Mouse (Mus musculus) stomach, embryonic 16.5 days (tissue): ENCODE measurements at regions not wholly inside any gene's neighbourhood (a gene's known extent, or its start where the extent isn't known, plus 50 kb on each side); places are given as distances from the start of the nearest gene placed in this dataset.

Experiments used
- ATAC-seq: fragments of 200-750 bp; cut with Nextera tagmentation; 2 replicates; pipeline ENCODE4 v1.8.0; 2017; ENCODE audit warnings: moderate number of reproducible peaks, moderate TSS enrichment; ENCODE audit not compliant: insufficient read depth, low FRiP score
- H3K27ac ChIP-seq: fragments of 300-500 bp; sonication (generic); 2 replicates; pipeline ENCODE4 v1.5.1; 2014; ENCODE audit warnings: low read length
- H3K27me3 ChIP-seq: fragments of 300-500 bp; sonication (generic); 2 replicates; pipeline ENCODE4 v1.6.1; 2014; ENCODE audit warnings: low read length, control low read depth, mixed read lengths; ENCODE audit not compliant: control insufficient read depth, insufficient read depth
- H3K36me3 ChIP-seq: fragments of 300-500 bp; sonication (generic); 2 replicates; pipeline ENCODE4 v1.6.1; 2014; ENCODE audit warnings: low read length; ENCODE audit not compliant: control insufficient read depth, insufficient read depth
- H3K4me1 ChIP-seq: fragments of 300-500 bp; sonication (generic); 2 replicates; pipeline ENCODE4 v1.6.1; 2014; ENCODE audit warnings: low read length, control low read depth, mixed read lengths; ENCODE audit not compliant: control insufficient read depth, insufficient read depth
- H3K4me2 ChIP-seq: fragments of 300-500 bp; sonication (generic); 2 replicates; pipeline ENCODE4 v1.6.1; 2014; ENCODE audit warnings: low read depth, low read length, mixed read lengths
- H3K4me3 ChIP-seq: fragments of 300-500 bp; sonication (generic); replicated peaks from 2 replicates; pipeline ENCODE4 v1.5.1; 2014; ENCODE audit warnings: mild to moderate bottlenecking, low read length
- H3K9ac ChIP-seq: fragments of 300-500 bp; sonication (generic); 2 replicates; pipeline ENCODE4 v1.6.1; 2014; ENCODE audit warnings: low read length
- H3K9me3 ChIP-seq: fragments of 300-500 bp; sonication (generic); replicated peaks from 2 replicates; pipeline ENCODE4 v1.6.1; 2016; ENCODE audit warnings: low read length, control low read depth; ENCODE audit not compliant: control insufficient read depth
- WGBS: fragments of 180-500 bp; shearing (Covaris S2); extraction: QIAGEN DNeasy Blood & Tissue Kit; methylation state at CpG from one replicate; pipeline ENCODE4 v1.1.7; 2014; 5-methylcytosine and 5-hydroxymethylcytosine counted together

DNA sequence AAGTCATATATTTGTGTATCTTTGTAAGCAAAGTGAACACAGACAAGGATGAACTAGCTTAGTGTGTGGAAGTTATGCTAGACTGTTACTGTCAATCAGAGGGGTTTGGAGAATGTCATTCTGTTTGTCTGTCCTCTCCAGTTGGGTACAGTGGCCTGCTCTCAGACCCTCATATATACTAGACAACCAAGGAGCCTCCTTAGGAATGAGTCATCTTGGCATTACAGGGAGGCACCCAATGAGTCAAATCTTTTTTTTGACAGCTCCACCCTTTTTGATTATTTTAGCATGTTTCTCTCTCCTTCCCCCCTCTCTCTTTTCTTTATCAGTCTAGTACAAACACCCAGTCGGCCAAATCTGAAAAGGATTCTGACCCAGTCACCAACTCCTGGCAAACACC, 416.3 kb upstream of the Ubash3b start:
- Histone ChIP-seq H3K27me3 (no peaks in the 10 kb centered on the region), H3K9ac (no peak overlapping the region), H3K36me3 (no peaks in the 10 kb centered on the region), H3K27ac (no peak overlapping the region), H3K4me3 (no peak overlapping the region), H3K4me2 (no peak overlapping the region), H3K9me3 (no peaks in the 10 kb centered on the region), H3K4me1 (peaks cover 10% of the 10 kb centered on the region; the same call in 1 of the 2 replicates)
- 12% methylated on average over 1 of the region's 1 CpGs for WGBS
- no peak for ATAC-seq

DNA sequence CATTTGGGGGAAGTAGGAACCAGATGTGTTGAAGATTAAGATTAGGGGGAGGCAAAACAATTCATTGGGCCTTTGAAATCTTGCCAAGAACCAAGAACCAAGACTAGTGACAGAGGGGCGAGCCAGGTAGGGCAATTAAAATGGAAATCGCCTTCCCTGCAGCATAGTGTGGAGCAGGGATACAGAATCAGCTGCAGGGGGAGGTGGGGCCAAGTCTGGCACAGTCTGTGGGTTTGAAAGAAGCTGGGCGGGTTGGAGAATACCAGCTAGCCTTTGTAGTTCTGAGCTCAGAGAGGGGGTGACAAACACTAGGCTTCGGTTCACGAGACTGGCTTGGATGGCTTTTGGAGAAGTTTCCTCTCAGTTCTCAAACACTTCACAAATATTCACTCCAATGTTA, 414.3 kb upstream of the Ubash3b start:
- Histone ChIP-seq H3K9ac (no peak overlapping the region), H3K9me3 (no peaks in the 10 kb centered on the region), H3K4me1 (peaks cover 10% of the 10 kb centered on the region; the same call in 1 of the 2 replicates), H3K27ac (no peak overlapping the region), H3K36me3 (no peaks in the 10 kb centered on the region), H3K27me3 (no peaks in the 10 kb centered on the region), H3K4me2 (no peak overlapping the region), H3K4me3 (no peak overlapping the region)
- WGBS = 49% methylated on average over 5 of the region's 5 CpGs
- no peak for ATAC-seq

DNA sequence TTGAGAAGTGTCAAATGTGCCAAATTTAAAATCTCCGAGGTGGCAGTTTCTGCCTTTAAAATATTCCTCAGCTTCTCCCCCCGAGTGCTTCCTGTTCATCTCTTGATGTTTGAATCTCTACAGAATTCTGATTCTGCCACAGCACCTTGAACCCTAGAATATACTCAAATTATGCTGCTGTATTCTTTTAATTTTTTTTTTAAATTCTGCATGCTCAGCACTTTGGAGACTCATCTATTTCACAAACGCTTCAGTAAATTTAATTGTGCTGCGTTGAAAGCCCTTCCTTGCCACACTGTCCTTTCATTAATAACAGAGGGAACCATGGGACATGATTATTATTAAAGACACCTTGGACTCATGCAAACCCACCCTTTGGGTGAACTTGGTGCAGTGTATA, 408.8 kb upstream of the Ubash3b start:
- Histone ChIP-seq H3K9me3 (no peaks in the 10 kb centered on the region), H3K27me3 (no peaks in the 10 kb centered on the region), H3K4me3 (no peak overlapping the region), H3K9ac (no peak overlapping the region), H3K36me3 (no peaks in the 10 kb centered on the region), H3K27ac (no peak overlapping the region), H3K4me2 (no peak overlapping the region), H3K4me1 (no peaks in the 10 kb centered on the region)
- 83% methylated on average over 4 of the region's 4 CpGs for WGBS
- ATAC-seq = no peak

DNA sequence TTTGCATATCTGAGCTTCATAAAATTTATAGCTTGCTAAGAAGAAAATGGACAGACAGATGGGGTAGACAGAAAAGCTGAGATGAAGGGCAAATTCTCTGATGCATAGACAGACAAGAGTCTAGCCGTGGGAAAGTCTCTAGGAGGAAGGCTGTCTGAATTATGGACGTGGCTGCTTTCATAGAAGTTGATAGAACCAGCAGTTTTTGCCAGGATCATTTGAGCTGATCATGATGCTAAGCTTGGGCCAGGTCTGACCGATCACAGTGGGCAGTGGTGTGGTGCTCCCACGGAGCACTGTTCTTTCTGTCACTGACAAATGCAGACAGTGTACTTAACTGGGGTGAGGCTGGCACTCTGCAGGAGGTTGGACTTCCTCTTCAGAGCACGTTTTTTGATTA, 405.0 kb upstream of the Ubash3b start:
- no peak overlapping the region for H3K9ac ChIP-seq
- H3K36me3 ChIP-seq = no peaks in the 10 kb centered on the region
- H3K4me1 ChIP-seq = no peaks in the 10 kb centered on the region
- no peaks in the 10 kb centered on the region for H3K27me3 ChIP-seq
- no peak for ATAC-seq
- H3K4me3 ChIP-seq = no peak overlapping the region
- no peaks in the 10 kb centered on the region for H3K9me3 ChIP-seq
- 70% methylated on average over 5 of the region's 5 CpGs for WGBS
- H3K4me2 ChIP-seq = no peak overlapping the region
- H3K27ac ChIP-seq = no peak overlapping the region

DNA sequence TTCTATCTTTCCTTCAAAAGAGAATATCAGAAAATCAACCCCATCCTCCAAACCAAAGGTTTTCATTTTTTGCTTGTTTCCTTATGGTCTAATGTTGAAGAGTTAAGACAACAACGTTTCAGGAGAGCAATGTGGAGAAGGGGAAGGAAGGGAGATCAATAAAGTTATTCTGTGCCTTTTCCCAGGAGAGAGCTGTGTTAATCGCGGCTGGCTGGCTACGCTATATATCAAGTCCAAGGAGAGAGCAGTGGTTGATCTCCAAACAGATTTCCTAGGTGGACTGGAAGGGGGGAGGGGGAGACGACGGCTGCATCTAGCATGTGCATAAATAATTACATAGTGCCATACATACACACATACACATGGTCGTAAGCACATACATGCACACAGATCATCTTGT, 404.3 kb upstream of the Ubash3b start:
- 76% methylated on average over 7 of the region's 7 CpGs for WGBS

DNA sequence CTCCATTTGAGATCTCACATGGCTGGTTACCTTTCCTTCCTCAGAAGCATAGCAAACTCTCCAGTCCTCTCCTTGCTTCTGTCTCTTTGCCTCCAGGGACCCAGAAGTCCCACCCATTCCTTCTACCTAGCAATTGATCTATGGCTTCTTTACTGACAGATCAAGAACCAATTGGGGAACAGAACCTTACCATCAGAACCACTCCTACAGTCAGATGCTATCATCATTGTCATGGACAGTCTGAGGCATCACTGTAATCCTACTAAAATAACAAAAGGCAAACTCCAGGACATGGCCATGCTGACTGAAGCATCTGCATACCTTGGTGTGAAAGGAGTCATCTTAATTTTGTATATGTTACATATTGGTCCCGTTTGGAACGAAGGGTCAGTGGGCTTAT, 401.9 kb upstream of the Ubash3b start:
- Histone ChIP-seq H3K36me3 (no peaks in the 10 kb centered on the region), H3K27ac (no peak overlapping the region), H3K4me1 (no peaks in the 10 kb centered on the region), H3K9me3 (no peaks in the 10 kb centered on the region), H3K9ac (no peak overlapping the region), H3K4me2 (no peak overlapping the region), H3K27me3 (no peaks in the 10 kb centered on the region), H3K4me3 (no peak overlapping the region)
- no peak for ATAC-seq
- 69% methylated on average over 2 of the region's 2 CpGs for WGBS

More for the DNA sequence above, 404.3 kb upstream of the Ubash3b start:
- Histone ChIP-seq H3K9me3 (no peaks in the 10 kb centered on the region), H3K4me3 (no peak overlapping the region), H3K4me1 (no peaks in the 10 kb centered on the region), H3K27me3 (no peaks in the 10 kb centered on the region), H3K9ac (no peak overlapping the region), H3K4me2 (no peak overlapping the region), H3K27ac (no peak overlapping the region), H3K36me3 (no peaks in the 10 kb centered on the region)
- ATAC-seq = no peak

DNA sequence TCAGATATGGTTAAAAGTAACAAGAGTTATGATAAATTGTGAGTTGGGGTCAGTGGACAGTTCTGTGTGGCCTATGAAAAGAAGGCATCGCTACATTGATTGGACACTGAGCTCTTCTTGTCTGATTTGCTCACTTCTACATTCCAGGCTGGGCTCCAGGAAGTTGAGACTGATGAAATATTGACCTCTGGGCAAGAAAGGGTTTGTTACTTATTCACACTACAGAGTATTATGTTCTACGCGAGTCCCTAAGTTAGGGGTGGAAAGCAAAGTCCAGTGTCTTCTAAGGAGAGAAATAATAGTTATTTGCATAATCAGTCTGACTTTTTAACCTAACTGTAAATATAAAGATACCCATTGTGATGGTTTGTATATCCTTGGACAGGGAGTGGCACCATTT, 397.0 kb upstream of the Ubash3b start:
- no peaks in the 10 kb centered on the region for H3K36me3 ChIP-seq
- no peaks in the 10 kb centered on the region for H3K4me1 ChIP-seq
- H3K4me3 ChIP-seq = no peak overlapping the region
- H3K9ac ChIP-seq = no peak overlapping the region
- no peak overlapping the region for H3K27ac ChIP-seq
- H3K9me3 ChIP-seq = no peaks in the 10 kb centered on the region
- H3K4me2 ChIP-seq = no peak overlapping the region
- no peak for ATAC-seq
- 94% methylated on average over 3 of the region's 3 CpGs for WGBS
- H3K27me3 ChIP-seq = no peaks in the 10 kb centered on the region

DNA sequence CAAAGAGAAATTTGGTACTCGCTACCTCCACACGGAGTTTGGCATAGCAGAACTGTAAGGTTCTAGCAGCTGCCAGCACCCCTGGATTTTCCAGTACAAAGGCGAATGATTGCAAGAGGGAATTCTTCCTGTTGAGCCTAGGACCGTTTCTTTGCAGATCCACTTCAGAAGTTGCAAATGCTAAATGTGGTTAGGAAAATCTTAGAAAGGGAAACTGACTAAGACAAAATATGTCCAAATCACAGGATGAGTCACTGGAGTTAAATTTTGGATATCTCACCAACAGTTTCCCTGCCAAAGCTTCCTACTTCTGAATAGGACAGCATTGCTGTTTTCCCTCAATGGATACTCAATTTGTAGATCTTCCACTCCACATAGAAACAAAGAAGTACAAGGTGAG, 395.4 kb upstream of the Ubash3b start:
- ATAC-seq = no peak
- no peaks in the 10 kb centered on the region for H3K4me1 ChIP-seq
- H3K36me3 ChIP-seq = no peaks in the 10 kb centered on the region
- no peak overlapping the region for H3K4me2 ChIP-seq
- H3K27ac ChIP-seq = no peak overlapping the region
- H3K4me3 ChIP-seq = no peak overlapping the region
- H3K27me3 ChIP-seq = no peaks in the 10 kb centered on the region
- no peaks in the 10 kb centered on the region for H3K9me3 ChIP-seq
- H3K9ac ChIP-seq = no peak overlapping the region
- WGBS = 87% methylated on average over 4 of the region's 4 CpGs

DNA sequence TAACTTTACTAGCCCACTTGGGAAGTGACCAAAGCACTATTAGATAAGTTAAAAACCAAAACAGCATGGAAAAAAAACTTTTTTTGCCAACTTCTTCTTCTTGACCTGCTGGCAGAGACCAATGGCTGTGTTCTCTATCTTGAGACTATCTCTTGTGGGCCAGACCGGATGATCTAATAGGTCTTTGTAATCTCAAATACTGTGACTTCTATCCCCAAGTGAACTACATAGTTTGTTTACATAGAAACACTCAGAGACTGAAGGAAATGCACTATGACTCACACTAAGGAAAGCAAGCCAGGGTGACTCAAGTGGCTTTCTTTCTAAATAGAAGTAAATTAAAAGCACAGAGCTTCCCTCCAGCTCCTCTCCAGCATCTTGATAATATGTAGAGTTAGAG, 384.3 kb upstream of the Ubash3b start:
- no peak overlapping the region; the same call in 1 of the 2 replicates for H3K27ac ChIP-seq
- no peak for ATAC-seq
- WGBS = 46% methylated on average over 1 of the region's 1 CpGs

DNA sequence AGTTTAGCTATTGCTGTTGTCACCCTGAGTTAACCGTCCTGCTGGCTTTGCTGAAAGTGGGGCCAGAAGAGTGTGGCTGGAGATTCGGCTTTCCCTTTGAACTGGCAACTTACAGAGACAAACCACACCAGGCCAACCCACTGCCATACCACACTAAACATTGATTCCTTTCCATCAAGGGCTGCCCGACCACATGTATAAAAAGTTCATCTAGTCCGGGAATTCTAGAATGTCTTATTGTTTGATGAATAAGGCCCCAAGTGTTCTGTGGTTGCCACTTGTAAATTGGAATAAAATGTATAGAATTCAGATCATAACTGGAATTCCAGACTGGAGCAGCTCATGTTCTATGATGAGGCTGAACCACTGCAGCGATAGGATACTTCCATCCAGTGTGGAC, 381.0 kb upstream of the Ubash3b start:
- Histone ChIP-seq H3K4me2 (no peak overlapping the region), H3K27ac (no peak overlapping the region), H3K9ac (no peak overlapping the region), H3K36me3 (no peaks in the 10 kb centered on the region), H3K27me3 (no peaks in the 10 kb centered on the region), H3K4me3 (no peak overlapping the region), H3K9me3 (no peaks in the 10 kb centered on the region), H3K4me1 (no peaks in the 10 kb centered on the region)
- 74% methylated on average over 5 of the region's 5 CpGs for WGBS
- ATAC-seq = no peak

More for the DNA sequence above, 384.3 kb upstream of the Ubash3b start:
- H3K4me3 ChIP-seq = no peak overlapping the region
- no peak overlapping the region for H3K4me2 ChIP-seq
- H3K27me3 ChIP-seq = no peaks in the 10 kb centered on the region
- no peaks in the 10 kb centered on the region for H3K4me1 ChIP-seq
- no peaks in the 10 kb centered on the region for H3K9me3 ChIP-seq
- no peaks in the 10 kb centered on the region for H3K36me3 ChIP-seq
- H3K9ac ChIP-seq = no peak overlapping the region
